Mouse (Mus musculus) C2C12 (cell line): ENCODE data around the gene Pkdrej.

ENCODE experiments used
- CEBPB ChIP-seq: IDR thresholded peaks from one replicate; pipeline ENCODE4 v1.6.1; 2011; ENCODE audit warnings: low read depth, mild to moderate bottlenecking, control low read depth, moderate library complexity
- CTCF ChIP-seq: IDR thresholded peaks from one replicate; pipeline ENCODE4 v1.5.1; 2011; ENCODE audit not compliant: control insufficient read depth, insufficient read depth, insufficient read length
- MAX ChIP-seq: IDR thresholded peaks from one replicate; pipeline ENCODE4 v1.6.1; 2011; ENCODE audit warnings: mild to moderate bottlenecking, control low read depth
- MYOD1 ChIP-seq: IDR thresholded peaks from one replicate; pipeline ENCODE4 v1.6.1; 2011; ENCODE audit warnings: low read depth; ENCODE audit not compliant: control insufficient read depth, insufficient read length
- MYOG ChIP-seq: IDR thresholded peaks from one replicate; pipeline ENCODE4 v1.6.1; 2011; ENCODE audit not compliant: control insufficient read depth, insufficient read length; ENCODE audit errors: extremely low read depth
- USF1 ChIP-seq: IDR thresholded peaks from one replicate; pipeline ENCODE4 v1.6.1; 2011; ENCODE audit warnings: low read depth, mild to moderate bottlenecking, control low read depth, moderate library complexity

DNA sequence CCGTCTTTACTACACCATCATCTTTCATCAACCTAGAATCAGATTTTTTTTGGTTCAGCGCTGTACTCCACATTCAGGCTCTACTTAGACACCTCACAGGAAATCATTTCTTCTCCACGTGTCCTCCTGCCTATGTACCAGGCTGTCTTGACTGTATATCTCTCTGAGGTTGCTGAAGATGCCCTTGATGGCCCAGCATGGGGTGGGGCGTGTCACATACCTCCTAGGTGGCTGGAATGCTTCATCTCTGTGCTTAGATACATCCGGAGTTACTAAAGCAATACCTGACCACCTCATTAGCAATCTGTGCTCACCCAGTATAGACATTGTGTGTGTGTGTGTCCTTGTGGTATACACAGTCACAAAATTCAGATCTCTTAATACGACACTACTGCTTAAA lies 26.0 kb downstream of the Pkdrej start:
- TF ChIP-seq CTCF: no peak
- TF ChIP-seq MAX: no peak
- no peak for TF ChIP-seq USF1
- TF ChIP-seq MYOG: no peak
- no peak for TF ChIP-seq MYOD1
- TF ChIP-seq CEBPB: no peak
